Mouse (Mus musculus): Measurements from ENCODE around the gene Mgmt. TPM values are rescaled to one million over a fixed set of nuclear protein-coding genes. Genes with fewer than 3 reads are reported as not detected.

Mgmt gene
- polyA plus RNA-seq, 1 experiment from 2014 or later = 4.9 TPM

GRCm38 (mm10) chr7:137099766-137100165 is 205.4 kb downstream of the Mgmt start:
- Histone ChIP-seq H3K36me3 (no peaks in the 10 kb centered on the region), H3K9me3 (replicated peaks) (no peaks in the 10 kb centered on the region), H3K27me3 (ENCODE audit: low read depth, poor library complexity, severe bottlenecking) (no peaks in the 10 kb centered on the region), H3K4me3 (no peak overlapping the region), H3K4me1 (no peaks in the 10 kb centered on the region), H3K27ac (replicated peaks) (no peak overlapping the region)
- no peak for DNase-seq (ENCODE audit: low spot score)
- WGBS = 86% methylated on average over 3 of the region's 3 CpGs

GRCm38 (mm10) chr7:137102606-137103195 is 208.3 kb downstream of the Mgmt start:
- Histone ChIP-seq H3K9me3 (replicated peaks) (no peaks in the 10 kb centered on the region), H3K4me3 (no peak overlapping the region), H3K4me1 (no peaks in the 10 kb centered on the region), H3K36me3 (no peaks in the 10 kb centered on the region), H3K27ac (replicated peaks) (no peak overlapping the region), H3K27me3 (ENCODE audit: low read depth, poor library complexity, severe bottlenecking) (no peaks in the 10 kb centered on the region)
- no peak for DNase-seq (ENCODE audit: low spot score)
- 84% methylated on average over 10 of the region's 10 CpGs for WGBS

DNA sequence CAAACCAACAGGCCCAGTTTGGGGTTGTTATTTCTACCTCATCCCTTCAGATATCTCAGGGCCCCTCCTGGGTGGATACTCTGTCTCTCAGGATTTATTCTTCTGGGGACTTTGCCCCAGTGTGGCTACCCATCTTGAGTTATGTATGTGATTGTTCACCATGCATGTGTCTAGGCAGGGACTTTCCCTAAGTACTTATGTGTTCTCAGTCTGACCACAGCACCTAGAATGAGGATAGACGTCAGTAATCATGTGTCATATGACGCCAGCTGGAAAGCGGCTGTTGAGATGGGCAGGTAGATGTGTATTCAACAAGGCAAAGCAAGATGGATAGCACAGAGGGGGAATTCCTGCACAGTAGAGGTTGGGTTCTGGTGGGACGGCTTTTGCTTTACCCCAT is 217.7 kb downstream of the Mgmt start:
- Histone ChIP-seq H3K4me3 (no peak overlapping the region), H3K27ac (replicated peaks) (no peak overlapping the region), H3K36me3 (no peaks in the 10 kb centered on the region), H3K4me1 (no peaks in the 10 kb centered on the region), H3K9me3 (replicated peaks) (peaks cover 25% of the 10 kb centered on the region; the same call in 1 of the 2 replicates), H3K27me3 (ENCODE audit: low read depth, poor library complexity, severe bottlenecking) (no peaks in the 10 kb centered on the region)
- WGBS = 93% methylated on average over 4 of the region's 4 CpGs
- no peak for DNase-seq (ENCODE audit: low spot score)

DNA sequence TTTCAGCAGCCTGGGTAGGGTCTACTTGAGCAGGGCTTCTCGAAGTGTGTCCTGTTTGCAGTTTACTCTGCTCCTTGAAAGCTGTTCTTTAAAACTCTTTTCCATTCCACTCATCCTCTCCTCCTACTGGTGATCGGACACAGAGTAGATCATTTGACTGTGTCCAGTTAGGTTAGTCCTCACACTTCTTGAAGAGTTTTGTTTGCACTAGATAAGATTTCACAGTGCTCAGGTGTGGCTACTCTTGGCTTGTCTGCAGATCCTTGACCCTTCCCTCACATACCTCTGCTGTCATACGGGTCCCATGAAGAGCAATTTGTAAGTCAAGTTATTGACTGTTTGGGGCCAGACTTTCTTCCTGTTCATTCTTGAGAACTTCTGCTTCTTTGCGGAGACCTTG is 221.8 kb downstream of the Mgmt start:
- Histone ChIP-seq H3K4me3 (no peak overlapping the region), H3K4me1 (peaks cover 4% of the 10 kb centered on the region; the same call in 1 of the 2 replicates), H3K27me3 (ENCODE audit: low read depth, poor library complexity, severe bottlenecking) (0 out of 2 replicates have a peak, but pooled peaks cover 5% of the 10 kb centered on the region), H3K27ac (replicated peaks) (no peak overlapping the region), H3K9me3 (replicated peaks) (peaks cover 25% of the 10 kb centered on the region; the same call in 1 of the 2 replicates), H3K36me3 (no peaks in the 10 kb centered on the region)
- 90% methylated on average over 4 of the region's 4 CpGs for WGBS
- no peak for DNase-seq (ENCODE audit: low spot score)

GRCm38 (mm10) chr7:137121243-137121858 is 226.9 kb downstream of the Mgmt start:
- H3K4me3 ChIP-seq = no peak overlapping the region
- peaks cover 4% of the 10 kb centered on the region; the same call in 1 of the 2 replicates for H3K4me1 ChIP-seq
- no peak for DNase-seq (ENCODE audit: low spot score)
- H3K9me3 ChIP-seq (replicated peaks) = no peaks in the 10 kb centered on the region
- 0 out of 2 replicates have a peak, but pooled peaks cover 5% of the 10 kb centered on the region for H3K27me3 ChIP-seq (ENCODE audit: low read depth, poor library complexity, severe bottlenecking)
- H3K36me3 ChIP-seq = no peaks in the 10 kb centered on the region
- WGBS = 86% methylated on average over 16 of the region's 16 CpGs
- H3K27ac ChIP-seq (replicated peaks) = no peak overlapping the region

DNA sequence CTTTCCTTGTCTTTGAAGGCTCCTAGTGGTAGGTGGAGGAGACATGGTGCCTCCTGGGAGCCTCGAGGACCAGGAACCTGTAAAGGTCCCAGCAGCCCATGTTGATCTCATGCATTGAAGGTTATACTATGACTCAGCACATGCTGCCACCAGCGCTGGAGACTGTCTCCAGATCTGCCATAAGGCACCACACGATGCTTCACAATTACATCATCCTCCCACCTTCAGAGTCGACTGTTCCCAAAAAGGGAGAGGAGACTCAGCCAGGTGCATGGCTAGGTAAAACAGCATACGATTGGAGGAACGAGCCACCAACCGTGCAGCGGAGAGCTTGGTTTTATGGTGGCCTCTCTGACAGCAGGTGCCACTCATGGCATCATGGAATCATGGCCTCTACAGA is 234.3 kb downstream of the Mgmt start:
- Histone ChIP-seq H3K9me3 (replicated peaks) (no peaks in the 10 kb centered on the region), H3K36me3 (no peaks in the 10 kb centered on the region), H3K4me3 (no peak overlapping the region), H3K27ac (replicated peaks) (no peak overlapping the region), H3K27me3 (ENCODE audit: low read depth, poor library complexity, severe bottlenecking) (peaks cover 4% of the 10 kb centered on the region; the same call in 1 of the 2 replicates), H3K4me1 (no peaks in the 10 kb centered on the region)
- no peak for DNase-seq (ENCODE audit: low spot score)
- WGBS = 92% methylated on average over 8 of the region's 8 CpGs

DNA sequence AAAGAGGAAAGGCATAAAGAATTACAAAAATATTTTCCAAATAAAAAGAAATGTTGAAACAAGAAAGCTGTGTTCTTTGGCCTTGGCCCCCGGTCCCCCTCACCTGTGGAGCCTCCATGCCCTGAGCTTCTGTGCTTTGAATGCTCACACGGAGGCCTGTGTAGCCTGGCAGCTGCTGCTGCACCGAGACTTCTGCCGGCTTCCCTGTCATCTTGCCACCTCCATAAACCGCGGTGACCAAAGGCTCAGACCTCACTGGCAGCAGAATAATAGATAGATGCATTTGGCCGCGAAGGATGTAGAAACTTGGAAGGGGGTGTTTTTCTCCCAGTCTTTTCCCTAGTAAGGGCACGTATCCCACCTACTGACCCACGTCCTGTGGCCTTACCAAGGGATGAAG is 235.8 kb downstream of the Mgmt start:
- Histone ChIP-seq H3K27ac (replicated peaks) (no peak overlapping the region), H3K27me3 (ENCODE audit: low read depth, poor library complexity, severe bottlenecking) (peaks cover 4% of the 10 kb centered on the region; the same call in 1 of the 2 replicates), H3K4me1 (no peaks in the 10 kb centered on the region), H3K36me3 (no peaks in the 10 kb centered on the region), H3K9me3 (replicated peaks) (no peaks in the 10 kb centered on the region), H3K4me3 (no peak overlapping the region)
- 86% methylated on average over 10 of the region's 10 CpGs for WGBS
- DNase-seq (ENCODE audit: low spot score) = no peak

- H3K4me3 ChIP-seq = no peak overlapping the region
- WGBS = 83% methylated on average over 5 of the region's 5 CpGs
- H3K36me3 ChIP-seq = no peaks in the 10 kb centered on the region
- no peak for DNase-seq (ENCODE audit: low spot score)
- H3K9me3 ChIP-seq (replicated peaks) = no peaks in the 10 kb centered on the region
- peaks cover 4% of the 10 kb centered on the region; the same call in 1 of the 2 replicates for H3K27me3 ChIP-seq (ENCODE audit: low read depth, poor library complexity, severe bottlenecking)
- H3K4me1 ChIP-seq = no peaks in the 10 kb centered on the region
- no peak overlapping the region for H3K27ac ChIP-seq (replicated peaks)
These were observed 237.5 kb downstream of the Mgmt start for GRCm38 (mm10) chr7:137131957-137132356.

- H3K4me3 ChIP-seq = no peak overlapping the region
- peaks cover 8% of the 10 kb centered on the region; the same call in 1 of the 2 replicates for H3K4me1 ChIP-seq
- no peaks in the 10 kb centered on the region for H3K36me3 ChIP-seq
- 74% methylated on average over 5 of the region's 5 CpGs for WGBS
- no peaks in the 10 kb centered on the region for H3K9me3 ChIP-seq (replicated peaks)
- 0 out of 2 replicates have a peak, but pooled peaks cover under 1% of the 10 kb centered on the region for H3K27me3 ChIP-seq (ENCODE audit: low read depth, poor library complexity, severe bottlenecking)
- H3K27ac ChIP-seq (replicated peaks) = no peak overlapping the region
- DNase-seq (ENCODE audit: low spot score) = no peak
These were observed 243.7 kb downstream of the Mgmt start for GRCm38 (mm10) chr7:137138101-137138500.

DNA sequence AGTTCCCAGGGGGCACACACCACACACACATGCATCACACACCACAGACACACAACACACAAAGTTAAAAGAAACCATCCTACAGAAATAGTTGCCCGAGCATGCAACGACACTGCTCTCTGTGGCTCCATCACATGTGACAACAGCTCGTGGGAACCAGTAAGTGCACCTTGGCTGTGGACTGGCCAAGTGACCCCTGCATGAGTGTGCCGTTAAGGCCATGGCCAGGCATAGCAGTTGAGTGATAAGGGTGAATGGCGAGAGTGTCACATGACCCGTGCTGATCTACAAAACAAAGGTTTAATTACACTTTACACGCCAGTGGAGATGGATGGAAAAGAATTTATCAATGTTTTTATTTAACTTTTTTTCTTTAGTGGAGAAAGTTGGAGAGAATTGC is 245.9 kb downstream of the Mgmt start:
- no peaks in the 10 kb centered on the region for H3K36me3 ChIP-seq
- DNase-seq (ENCODE audit: low spot score) = no peak
- no peaks in the 10 kb centered on the region for H3K9me3 ChIP-seq (replicated peaks)
- H3K27me3 ChIP-seq (ENCODE audit: low read depth, poor library complexity, severe bottlenecking) = 0 out of 2 replicates have a peak, but pooled peaks cover 3% of the 10 kb centered on the region
- H3K27ac ChIP-seq (replicated peaks) = no peak overlapping the region
- WGBS = 82% methylated on average over 7 of the region's 7 CpGs
- H3K4me3 ChIP-seq = no peak overlapping the region
- H3K4me1 ChIP-seq = peaks cover 8% of the 10 kb centered on the region; the same call in 1 of the 2 replicates

DNA sequence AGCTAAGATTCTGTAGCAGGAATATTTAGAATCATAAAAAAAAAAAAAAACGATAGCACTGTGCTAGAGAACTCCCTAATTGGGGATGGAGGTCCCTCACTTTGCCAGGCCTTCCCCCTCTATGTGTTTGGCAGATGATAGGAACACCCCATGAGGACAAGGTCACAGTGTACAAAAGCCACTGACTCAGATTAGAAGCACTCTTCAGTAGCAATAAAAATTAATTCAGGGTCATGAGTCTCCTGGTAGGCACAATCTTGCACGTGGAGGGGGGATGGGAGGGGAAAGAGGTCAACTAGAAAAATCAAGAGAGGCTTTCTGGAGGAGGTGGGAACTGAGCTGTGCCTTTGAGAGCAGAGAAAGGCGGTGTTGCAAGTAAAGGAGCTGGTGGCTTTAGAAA is 247.0 kb downstream of the Mgmt start:
- Histone ChIP-seq H3K9me3 (replicated peaks) (no peaks in the 10 kb centered on the region), H3K27ac (replicated peaks) (no peak overlapping the region), H3K4me3 (no peak overlapping the region), H3K4me1 (peaks cover 10% of the 10 kb centered on the region; the same call in 1 of the 2 replicates), H3K36me3 (no peaks in the 10 kb centered on the region), H3K27me3 (ENCODE audit: low read depth, poor library complexity, severe bottlenecking) (0 out of 2 replicates have a peak, but pooled peaks cover 3% of the 10 kb centered on the region)
- no peak for DNase-seq (ENCODE audit: low spot score)
- 51% methylated on average over 3 of the region's 3 CpGs for WGBS

- no peaks in the 10 kb centered on the region for H3K36me3 ChIP-seq
- H3K27ac ChIP-seq (replicated peaks) = no peak overlapping the region
- DNase-seq (ENCODE audit: low spot score) = no peak
- no peak overlapping the region for H3K4me3 ChIP-seq
- peaks cover 13% of the 10 kb centered on the region for H3K4me1 ChIP-seq
- H3K9me3 ChIP-seq (replicated peaks) = no peaks in the 10 kb centered on the region
- 0 out of 2 replicates have a peak, but pooled peaks cover 3% of the 10 kb centered on the region for H3K27me3 ChIP-seq (ENCODE audit: low read depth, poor library complexity, severe bottlenecking)
- WGBS = 89% methylated on average over 12 of the region's 12 CpGs
These were observed 252.7 kb downstream of the Mgmt start for GRCm38 (mm10) chr7:137147101-137147500.

DNA sequence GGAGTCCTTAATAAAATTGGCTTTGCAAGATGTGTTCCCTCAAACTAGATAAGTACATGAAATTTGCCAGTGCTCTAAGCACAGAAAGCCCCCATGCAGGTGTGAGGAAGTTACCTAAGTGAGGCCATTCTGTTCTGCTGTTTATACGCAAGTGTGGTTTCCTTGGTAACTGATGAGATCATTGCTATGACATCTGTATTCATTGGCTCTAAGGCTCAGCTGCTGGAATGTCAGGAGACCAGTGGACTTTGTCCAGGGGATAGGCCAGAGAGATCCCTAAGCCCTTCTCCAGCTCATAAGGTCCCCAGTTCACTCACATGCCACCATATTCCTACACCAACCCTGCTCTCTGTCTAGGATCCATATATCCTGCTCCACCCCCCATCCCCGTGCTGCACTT is 257.4 kb downstream of the Mgmt start:
- DNase-seq (ENCODE audit: low spot score) = no peak
- no peaks in the 10 kb centered on the region for H3K36me3 ChIP-seq
- no peaks in the 10 kb centered on the region for H3K27me3 ChIP-seq (ENCODE audit: low read depth, poor library complexity, severe bottlenecking)
- no peak overlapping the region for H3K27ac ChIP-seq (replicated peaks)
- H3K9me3 ChIP-seq (replicated peaks) = no peaks in the 10 kb centered on the region
- no peak overlapping the region for H3K4me3 ChIP-seq
- WGBS = 90% methylated on average over 2 of the region's 2 CpGs
- peaks cover 9% of the 10 kb centered on the region; the same call in 1 of the 2 replicates for H3K4me1 ChIP-seq
